Mouse (Mus musculus): ENCODE results near the gene Srsf1. TPM values are rescaled to one million over a fixed set of nuclear protein-coding genes. Genes with fewer than 3 reads are reported as not detected.
A peak's percentile ranks its signal among the peaks of the same experiment; 100 is the strongest.

Srsf1 gene
- polyA plus RNA-seq, 1 experiment, result 456 TPM

DNA sequence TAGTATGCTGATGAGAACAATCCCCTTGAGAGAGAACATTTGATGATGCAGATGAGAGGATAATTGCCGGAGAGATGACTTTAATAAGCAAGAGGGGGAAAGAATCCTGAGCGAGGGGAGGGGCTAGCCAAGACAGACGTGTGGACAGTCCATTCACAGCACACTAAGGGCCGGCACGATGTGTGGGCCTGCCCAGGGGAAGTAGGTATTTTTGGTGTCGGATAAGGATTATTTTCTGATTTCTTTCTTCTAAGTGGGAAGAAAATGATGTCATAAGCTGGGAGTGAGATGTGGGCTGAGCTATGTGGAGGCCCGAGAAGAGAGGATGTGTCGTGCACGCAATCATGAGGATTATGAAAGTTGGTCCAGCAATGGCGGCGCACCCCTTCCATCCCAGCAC, 32.0 kb upstream of the Srsf1 start:
- peak; percentile 49 for DNase-seq (ENCODE audit: low read depth)
- TF ChIP-seq POLR2A (IDR thresholded peaks at IDR 0.05; ENCODE audit: borderline replicate concordance, extremely low read depth, insufficient read depth, insufficient read length, poor library complexity, severe bottlenecking) (no peak), CTCF (IDR thresholded peaks at IDR 0.05; ENCODE audit: borderline replicate concordance, extremely low read depth, insufficient read depth, insufficient read length) (no peak)

DNA sequence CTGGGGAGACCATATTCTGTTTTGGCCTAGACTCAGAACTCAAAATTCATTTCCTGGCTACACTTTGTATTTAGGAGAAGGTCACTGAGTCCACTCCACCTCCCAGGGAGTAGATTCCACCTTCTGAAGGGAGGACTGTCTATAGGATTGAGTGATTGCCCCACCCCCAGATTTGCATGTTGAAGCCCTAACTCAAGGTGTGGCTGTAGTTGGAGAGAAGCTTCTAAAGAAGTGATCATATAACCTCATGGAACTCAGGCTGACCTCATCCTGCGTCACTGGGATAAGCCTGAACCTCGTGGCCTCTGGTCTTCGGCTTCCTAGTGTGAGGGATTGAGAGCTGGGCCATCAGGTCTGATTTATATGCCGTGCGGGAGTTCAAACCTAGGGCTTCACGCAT, 31.4 kb upstream of the Srsf1 start:
- DNase-seq (ENCODE audit: low read depth), result no peak
- TF ChIP-seq POLR2A (IDR thresholded peaks at IDR 0.05; ENCODE audit: borderline replicate concordance, extremely low read depth, insufficient read depth, insufficient read length, poor library complexity, severe bottlenecking) (no peak), CTCF (IDR thresholded peaks at IDR 0.05; ENCODE audit: borderline replicate concordance, extremely low read depth, insufficient read depth, insufficient read length) (no peak)

DNA sequence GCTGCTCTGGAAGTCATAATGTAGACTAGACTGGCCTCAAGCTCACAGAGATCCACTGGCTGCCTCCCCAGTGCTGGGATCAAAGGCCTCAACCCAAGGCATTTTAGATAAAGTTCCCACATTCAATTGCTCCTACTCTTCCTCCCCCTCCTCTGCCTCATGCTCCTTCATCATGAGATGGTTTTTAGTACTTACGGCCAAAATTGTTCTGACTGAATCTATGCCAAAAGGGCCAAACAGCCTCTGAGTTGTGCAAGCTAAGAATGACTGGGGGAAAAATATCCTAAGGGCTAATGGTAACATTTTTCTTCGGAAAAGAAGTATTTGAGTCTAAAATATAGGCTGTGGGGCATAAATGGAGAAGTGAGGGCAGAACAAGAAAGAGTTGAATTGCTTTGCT, 23.2 kb upstream of the Srsf1 start:
- DNase-seq (ENCODE audit: low read depth), result no peak
- TF ChIP-seq CTCF (IDR thresholded peaks at IDR 0.05; ENCODE audit: borderline replicate concordance, extremely low read depth, insufficient read depth, insufficient read length) (no peak), POLR2A (IDR thresholded peaks at IDR 0.05; ENCODE audit: borderline replicate concordance, extremely low read depth, insufficient read depth, insufficient read length, poor library complexity, severe bottlenecking) (no peak)

DNA sequence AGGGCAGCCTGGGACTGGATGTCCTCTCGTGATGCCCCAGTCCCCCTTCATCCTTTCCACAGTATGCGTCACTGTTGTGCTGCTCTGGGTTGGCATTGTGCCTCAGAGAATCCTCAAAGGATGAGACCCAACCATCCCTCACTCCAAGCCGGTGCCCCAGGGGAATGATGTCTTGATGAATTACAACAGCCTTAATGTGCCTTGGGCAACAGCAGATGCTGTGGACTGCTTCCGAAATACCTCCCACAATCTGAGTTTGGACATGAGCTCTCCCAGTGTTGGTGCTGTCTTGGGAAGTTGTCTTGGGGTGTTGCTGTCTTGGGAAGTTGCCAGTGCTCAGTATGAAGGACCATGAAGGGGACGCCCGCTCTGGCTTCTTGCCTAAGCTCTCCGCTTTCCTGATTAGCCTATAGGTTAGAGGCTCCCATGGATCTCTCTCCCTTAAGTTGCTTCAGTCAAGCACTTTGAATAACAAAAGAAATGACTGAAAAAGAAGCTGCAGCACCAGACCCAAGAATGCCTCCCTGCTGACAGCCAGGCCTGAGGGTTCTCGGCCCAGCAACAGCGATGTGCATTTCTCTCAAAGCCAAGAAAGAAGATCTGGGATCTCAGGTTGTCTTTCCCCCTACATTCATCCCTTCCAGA, 19.7 kb upstream of the Srsf1 start:
- TF ChIP-seq CTCF (IDR thresholded peaks at IDR 0.05; ENCODE audit: borderline replicate concordance, extremely low read depth, insufficient read depth, insufficient read length), result no peak
- DNase-seq (ENCODE audit: low read depth), result peak; percentile 68

DNA sequence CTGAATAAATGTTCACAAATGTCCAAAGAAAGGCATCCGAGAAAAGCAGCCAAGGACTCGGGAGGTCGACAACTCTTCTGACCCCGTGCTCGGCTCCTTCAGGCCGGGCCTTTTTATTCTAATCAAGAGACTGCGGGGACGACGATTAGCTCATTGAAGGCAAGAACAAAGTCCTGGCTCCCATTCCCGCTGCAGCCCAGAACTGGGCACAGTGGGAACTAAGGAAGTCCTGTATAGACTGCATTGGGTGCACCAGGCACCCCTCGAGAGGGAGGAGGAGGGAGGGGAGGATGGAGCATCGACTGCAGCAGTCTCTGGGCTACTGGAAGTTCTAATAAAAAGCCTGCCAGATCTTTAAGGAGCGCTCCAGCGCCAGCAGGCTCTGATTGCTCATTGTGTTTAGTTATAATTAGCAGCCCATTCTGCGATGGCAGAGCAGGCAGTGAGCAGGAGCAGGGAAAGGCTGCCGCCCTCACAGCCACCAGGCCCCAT, 18.9 kb upstream of the Srsf1 start:
- peak; percentile 91 for DNase-seq (ENCODE audit: low read depth)

DNA sequence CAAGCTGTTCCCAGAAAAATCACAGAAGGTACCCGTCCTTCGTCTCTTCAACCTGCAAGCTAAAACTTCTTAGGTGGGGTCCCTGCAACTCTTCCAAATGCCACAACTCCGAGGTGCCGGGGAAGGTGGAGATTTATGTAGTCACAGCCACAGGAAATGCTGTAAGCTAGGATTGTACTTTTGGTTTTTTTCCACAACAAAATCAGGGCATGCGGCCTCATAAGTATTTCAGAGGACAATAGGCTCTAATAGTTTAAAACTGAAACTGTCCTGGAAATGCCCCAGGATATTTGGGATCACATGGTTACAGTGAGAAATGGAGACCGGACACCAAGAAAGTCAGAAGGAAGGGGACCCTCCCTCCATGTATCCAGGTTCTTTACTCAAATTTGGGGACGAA, 17.0 kb upstream of the Srsf1 start:
- no peak for DNase-seq (ENCODE audit: low read depth)
- TF ChIP-seq POLR2A (IDR thresholded peaks at IDR 0.05; ENCODE audit: borderline replicate concordance, extremely low read depth, insufficient read depth, insufficient read length, poor library complexity, severe bottlenecking) (no peak), CTCF (IDR thresholded peaks at IDR 0.05; ENCODE audit: borderline replicate concordance, extremely low read depth, insufficient read depth, insufficient read length) (no peak)

More for the DNA sequence above, 18.9 kb upstream of the Srsf1 start:
- TF ChIP-seq CTCF (IDR thresholded peaks at IDR 0.05; ENCODE audit: borderline replicate concordance, extremely low read depth, insufficient read depth, insufficient read length) (no peak), POLR2A (IDR thresholded peaks at IDR 0.05; ENCODE audit: borderline replicate concordance, extremely low read depth, insufficient read depth, insufficient read length, poor library complexity, severe bottlenecking) (no peak)

DNA sequence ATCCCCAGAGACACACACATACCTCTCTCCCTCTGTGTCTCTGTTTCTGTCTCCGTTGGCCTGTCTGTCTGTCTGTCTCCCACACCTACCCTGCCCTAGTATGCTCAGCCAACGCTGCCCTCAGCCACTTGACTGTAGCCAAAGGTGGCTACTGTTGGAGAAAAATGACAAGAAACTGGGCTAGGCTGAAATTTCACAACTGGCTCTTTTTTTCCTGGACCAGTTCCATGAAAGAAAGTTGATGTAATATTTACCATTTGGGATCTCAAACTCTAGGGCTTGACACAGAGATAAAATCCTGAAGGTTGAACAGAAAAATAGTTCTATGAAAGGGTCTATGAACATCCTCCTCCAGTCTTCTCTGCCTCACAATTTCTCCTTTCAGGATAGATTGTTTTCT, 16.3 kb upstream of the Srsf1 start:
- no peak for DNase-seq (ENCODE audit: low read depth)
- no peak for TF ChIP-seq CTCF (IDR thresholded peaks at IDR 0.05; ENCODE audit: borderline replicate concordance, extremely low read depth, insufficient read depth, insufficient read length)
- TF ChIP-seq POLR2A (IDR thresholded peaks at IDR 0.05; ENCODE audit: borderline replicate concordance, extremely low read depth, insufficient read depth, insufficient read length, poor library complexity, severe bottlenecking), result no peak

DNA sequence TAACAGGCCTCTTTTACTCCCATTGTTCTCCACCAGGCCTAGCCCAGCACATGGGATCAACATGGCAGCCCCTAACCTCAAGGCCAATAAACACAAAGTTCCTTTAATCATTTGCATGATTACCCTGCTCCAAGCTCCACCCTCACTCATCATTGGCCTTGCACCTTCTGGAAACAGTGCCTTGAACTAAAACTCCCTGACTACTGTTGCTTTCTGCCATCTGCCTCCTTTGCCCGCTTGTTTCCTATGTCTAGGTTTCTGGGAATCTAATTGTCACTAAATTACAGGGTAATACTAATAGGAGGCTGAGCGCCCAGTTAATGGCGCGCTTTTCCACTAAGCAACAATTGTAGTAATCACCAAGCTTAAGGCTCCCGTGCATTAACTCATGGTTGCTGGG, 15.4 kb upstream of the Srsf1 start:
- no peak for TF ChIP-seq CTCF (IDR thresholded peaks at IDR 0.05; ENCODE audit: borderline replicate concordance, extremely low read depth, insufficient read depth, insufficient read length)
- TF ChIP-seq POLR2A (IDR thresholded peaks at IDR 0.05; ENCODE audit: borderline replicate concordance, extremely low read depth, insufficient read depth, insufficient read length, poor library complexity, severe bottlenecking), result no peak
- peak; percentile 75 for DNase-seq (ENCODE audit: low read depth)

DNA sequence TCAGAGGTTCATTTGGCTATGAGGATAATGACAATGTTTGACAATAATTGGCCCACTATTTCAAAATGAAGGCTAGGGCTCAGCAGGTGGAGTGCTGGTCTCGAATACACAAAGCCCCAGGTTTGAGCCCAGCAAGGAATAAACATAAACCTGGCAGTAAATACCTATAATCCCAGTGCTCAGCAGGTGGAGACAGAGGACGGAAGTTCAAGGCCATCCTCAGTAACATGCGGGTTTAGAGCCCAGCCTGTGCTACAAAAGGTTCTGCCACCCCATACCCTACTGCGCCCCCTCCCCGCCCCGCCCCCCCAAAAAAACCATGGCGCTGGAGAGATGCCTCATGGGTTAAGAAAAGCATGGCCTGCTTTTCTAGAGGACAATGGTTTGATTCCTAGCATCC, 11.2 kb upstream of the Srsf1 start:
- TF ChIP-seq POLR2A (IDR thresholded peaks at IDR 0.05; ENCODE audit: borderline replicate concordance, extremely low read depth, insufficient read depth, insufficient read length, poor library complexity, severe bottlenecking) (no peak), CTCF (IDR thresholded peaks at IDR 0.05; ENCODE audit: borderline replicate concordance, extremely low read depth, insufficient read depth, insufficient read length) (no peak)
- no peak for DNase-seq (ENCODE audit: low read depth)

DNA sequence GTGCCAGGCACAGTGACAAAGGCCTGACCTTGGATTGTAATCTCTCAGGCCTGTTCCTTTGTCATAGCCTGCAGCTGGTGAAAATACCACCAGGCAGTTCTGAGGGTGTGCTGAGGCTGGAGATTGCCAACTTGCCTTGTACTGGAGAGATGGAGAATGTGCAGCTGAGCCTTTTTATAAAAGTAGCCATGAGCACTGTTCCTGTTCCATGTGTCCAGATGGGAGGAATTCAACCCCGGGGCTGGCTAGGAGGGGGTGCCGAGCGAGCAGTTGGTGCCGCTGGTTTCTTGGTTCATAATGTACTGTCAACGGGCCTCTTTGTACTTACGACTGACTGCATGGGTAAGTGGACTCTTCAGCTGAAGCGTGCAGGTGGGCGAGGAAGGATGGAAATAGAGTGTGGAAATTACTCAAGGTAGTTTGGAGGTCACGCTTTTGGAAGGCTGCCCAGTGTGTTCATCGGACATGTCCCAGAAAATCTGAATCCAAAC, 10.4 kb upstream of the Srsf1 start:
- peak; percentile 24 for DNase-seq (ENCODE audit: low read depth)
- TF ChIP-seq POLR2A (IDR thresholded peaks at IDR 0.05; ENCODE audit: borderline replicate concordance, extremely low read depth, insufficient read depth, insufficient read length, poor library complexity, severe bottlenecking) (no peak), CTCF (IDR thresholded peaks at IDR 0.05; ENCODE audit: borderline replicate concordance, extremely low read depth, insufficient read depth, insufficient read length) (no peak)

DNA sequence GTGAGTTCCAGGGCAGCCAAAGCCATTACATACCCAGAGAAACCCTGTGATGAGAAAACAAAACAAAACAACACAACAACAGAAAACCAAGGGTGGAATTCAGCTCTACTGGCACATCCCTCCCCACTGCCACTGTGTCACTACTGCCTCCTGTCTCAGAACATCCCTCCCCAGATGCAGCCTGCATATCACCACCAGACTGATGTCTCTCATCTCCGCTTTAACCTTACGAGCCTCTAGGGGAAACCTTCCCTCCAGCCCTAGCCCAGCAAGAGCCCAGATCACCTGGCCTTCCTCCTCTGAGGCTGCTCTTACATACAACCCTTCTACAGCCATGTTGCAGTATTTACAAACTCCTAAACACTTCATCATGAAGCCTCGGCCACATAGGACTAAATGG, 9.8 kb upstream of the Srsf1 start:
- DNase-seq (ENCODE audit: low read depth), result no peak
- TF ChIP-seq CTCF (IDR thresholded peaks at IDR 0.05; ENCODE audit: borderline replicate concordance, extremely low read depth, insufficient read depth, insufficient read length) (no peak), POLR2A (IDR thresholded peaks at IDR 0.05; ENCODE audit: borderline replicate concordance, extremely low read depth, insufficient read depth, insufficient read length, poor library complexity, severe bottlenecking) (no peak)

DNA sequence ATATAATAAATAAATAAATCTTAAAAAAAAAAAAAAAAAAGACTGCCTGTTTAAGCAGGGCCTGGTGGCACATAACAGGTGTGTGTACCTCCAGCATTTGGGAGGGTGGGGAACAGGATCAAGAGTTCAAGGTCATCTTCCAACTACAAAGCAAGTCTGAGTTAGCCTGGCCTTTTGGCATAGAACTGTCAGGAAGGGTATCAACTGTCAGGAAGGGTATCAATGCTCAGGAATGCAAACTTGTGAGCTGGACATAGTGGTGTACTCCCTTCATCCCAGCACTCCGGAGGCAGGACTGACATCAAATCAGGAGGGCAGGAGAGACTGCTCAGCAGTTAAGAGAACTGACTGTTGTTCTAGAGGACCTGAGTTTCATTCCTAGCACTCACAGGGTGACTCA, 8.1 kb upstream of the Srsf1 start:
- DNase-seq (ENCODE audit: low read depth), result no peak
- TF ChIP-seq POLR2A (IDR thresholded peaks at IDR 0.05; ENCODE audit: borderline replicate concordance, extremely low read depth, insufficient read depth, insufficient read length, poor library complexity, severe bottlenecking) (no peak), CTCF (IDR thresholded peaks at IDR 0.05; ENCODE audit: borderline replicate concordance, extremely low read depth, insufficient read depth, insufficient read length) (no peak)

Data from brain, embryonic 14.5 days (tissue).